Mouse (Mus musculus) olfactory bulb, adult 2 months (tissue): ENCODE measurements around the gene Lap3.

Source experiments
- CTCF ChIP-seq: fragments of 200-500 bp; IDR thresholded peaks from 2 replicates; pipeline ENCODE4 v1.5.1; 2012; ENCODE audit warnings: low read depth, mild to moderate bottlenecking, low read length, moderate library complexity; ENCODE audit not compliant: insufficient read depth
- POLR2A ChIP-seq: fragments of 200-500 bp; IDR thresholded peaks from 2 replicates; pipeline ENCODE4 v1.6.1; 2012; ENCODE audit warnings: mild to moderate bottlenecking, low read depth, low read length, moderate library complexity; ENCODE audit not compliant: insufficient read depth

GRCm38 (mm10) chr5:45497564-45497963 lies 4.4 kb downstream of the Lap3 start:
- TF ChIP-seq CTCF (no peak), POLR2A (no peak)
